8 mouse cellular contexts compared by ENCODE assay signal in the genomic region with DNA sequence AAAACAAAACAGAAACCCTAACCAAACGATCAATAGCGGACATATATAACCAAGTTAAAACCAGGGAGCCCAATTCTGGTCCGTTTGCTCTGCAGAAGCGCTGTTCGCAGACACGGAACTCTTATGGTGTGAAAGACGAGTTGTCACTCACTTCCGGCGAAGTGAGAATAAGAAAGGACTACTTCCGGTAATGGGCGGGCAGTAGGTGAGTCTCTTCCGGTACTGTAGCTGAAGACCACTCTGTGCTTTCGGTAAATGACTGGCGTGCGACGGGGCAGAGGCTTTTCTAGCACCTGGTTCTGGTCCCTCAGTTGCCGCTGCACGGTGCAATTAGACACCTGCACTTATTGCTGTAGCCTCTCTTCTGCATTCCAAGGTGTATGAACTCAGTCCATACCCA. TPM values are rescaled to one million over a fixed set of nuclear protein-coding genes. Genes with fewer than 3 reads are reported as not detected.
DNase-seq lines count a peak whose midpoint lies in the region; ATAC-seq and TF ChIP-seq lines count a peak whose summit lies in the region.

A gene (plus strand): TSS at position 176 of the 400 bp plus-strand sequence.

- TF ChIP-seq CTCF in gastrocnemius, adult 2 months (IDR thresholded peaks at IDR 0.05), result no peak
- TF ChIP-seq CTCF in small intestine, adult 2 months (IDR thresholded peaks at IDR 0.05; ENCODE audit: extremely low read depth, insufficient read length, insufficient replicate concordance, low read depth, low read length), result no peak

- ATAC-seq in inflammation-experienced regulatory T-cells, adult 6 months, result peak; percentile 94
- ATAC-seq in megakaryocyte progenitor cell, adult 5-6 weeks (replicated peaks; ENCODE audit: poor library complexity), result peak; percentile 90

- H3K4me3 ChIP-seq in gastrocnemius, adult 2 months, result peak within 1 kb of the TSS; percentile 85
- peak within 1 kb of the TSS; percentile 91 for H3K4me3 ChIP-seq in small intestine, adult 2 months (ENCODE audit: low read depth, low read length)

- under 1% methylated on average over 18 of the region's 18 CpGs for WGBS in small intestine, adult 2 months

- DNase-seq in gastrocnemius, adult 2 months, result peak; percentile 76
- DNase-seq in gastrocnemius, postnatal 25 days, result no peak
- peak; percentile 85 to 89 for DNase-seq in cerebellum, postnatal 14 days
- peak; percentile 73 to 86 for DNase-seq in frontal cortex, postnatal 36 days (ENCODE audit: low spot score in 2 of 2)
- DNase-seq in left cerebral cortex, postnatal 10 days (ENCODE audit: extremely low spot score in 1 of 2, low spot score in 2 of 2), result peak; percentile 80 to 86

- peaks cover 21% of the 10 kb centered on the region for H3K4me1 ChIP-seq in small intestine, adult 2 months (ENCODE audit: control insufficient read depth, insufficient read depth, insufficient read length, low read length)

- peak within 1 kb of the TSS; percentile 81 for H3K27ac ChIP-seq in gastrocnemius, adult 2 months
- peak within 1 kb of the TSS; percentile 52 for H3K27ac ChIP-seq in small intestine, adult 2 months (ENCODE audit: insufficient read depth, low read depth, low read length)

- peaks cover 14% of the 10 kb centered on the region; the same call in 1 of the 2 replicates for H3K27me3 ChIP-seq in small intestine, adult 2 months (ENCODE audit: control insufficient read depth, insufficient read depth, low read length)

- intact Hi-C loops in gastrocnemius, adult 2 months (cut with DNase I), result no loop called here
- intact Hi-C loops in left cerebral cortex, postnatal 10 days (cut with DNase I), result no loop called here

- H3K36me3 ChIP-seq in small intestine, adult 2 months (ENCODE audit: control insufficient read depth, insufficient read depth, low read length), result peaks cover 11% of the 10 kb centered on the region

- TF ChIP-seq POLR2A in small intestine, adult 2 months (IDR thresholded peaks at IDR 0.05; ENCODE audit: low read depth, low read length), result no peak

RNA-seq across cellular contexts. Expression of the gene that starts here (rescaled TPM):
- 10 to 100 TPM in 1 of 2 experiments, 1 to 10 TPM in 1; 8.7 to 10.0 TPM for total RNA-seq in gastrocnemius, adult 2 months (2021)
- total RNA-seq in gastrocnemius, postnatal 25 days (2021), result 10 to 100 TPM in 1 of 2 experiments, 1 to 10 TPM in 1; 9.3 to 10.5 TPM
- polyA plus RNA-seq in inflammation-experienced regulatory T-cells, adult 6 months (2017; shearing (Covaris generic)), result 10 to 100 TPM; 13.8 to 23.4 (median 19.3) TPM
- total RNA-seq in left cerebral cortex, postnatal 10 days (2021), result 10 to 100 TPM; 20.4 to 24.6 TPM
- total RNA-seq in megakaryocyte progenitor cell, adult 5-6 weeks (2015), result 10.0 and 10.1 TPM in 2 replicates
- total RNA-seq in megakaryocyte progenitor cell, adult 5-6 weeks (2017), result 16.1 and 18.0 TPM in 2 replicates
- polyA plus RNA-seq in small intestine, adult 2 months (2012; rRNA removed), result 18.2 and 40.0 TPM in 2 replicates
